Mouse (Mus musculus) embryonic facial prominence, embryonic 12.5 days (tissue): ENCODE measurements around the gene Aqp1. TPM values are rescaled to one million over a fixed set of nuclear protein-coding genes. Genes with fewer than 3 reads are reported as not detected.

Experiments
- ATAC-seq: fragments of 200-750 bp; cut with Nextera tagmentation; 2 replicates; pipeline ENCODE4 v1.8.0; 2017; ENCODE audit not compliant: insufficient number of reproducible peaks, insufficient read depth, low FRiP score, low TSS enrichment
- H3K27ac ChIP-seq: fragments of 300-500 bp; sonication (generic); 2 replicates; pipeline ENCODE4 v1.5.1; 2016; ENCODE audit warnings: mild to moderate bottlenecking
- H3K27me3 ChIP-seq: fragments of 300-500 bp; sonication (generic); 2 replicates; pipeline ENCODE4 v1.6.1; 2016; ENCODE audit warnings: mild to moderate bottlenecking, moderate library complexity
- H3K36me3 ChIP-seq: fragments of 300-500 bp; sonication (generic); 2 replicates; pipeline ENCODE4 v1.6.1; 2016; ENCODE audit warnings: mild to moderate bottlenecking
- H3K4me1 ChIP-seq: fragments of 300-500 bp; sonication (generic); 2 replicates; pipeline ENCODE4 v1.6.1; 2016
- H3K4me2 ChIP-seq: fragments of 300-500 bp; sonication (generic); replicated peaks from 2 replicates; pipeline ENCODE4 v1.6.1; 2016; ENCODE audit warnings: mild to moderate bottlenecking, moderate library complexity
- H3K4me3 ChIP-seq: fragments of 300-500 bp; sonication (generic); 2 replicates; pipeline ENCODE4 v1.5.1; 2016; ENCODE audit warnings: mild to moderate bottlenecking
- H3K9ac ChIP-seq: fragments of 300-500 bp; sonication (generic); 2 replicates; pipeline ENCODE4 v1.6.1; 2016; ENCODE audit warnings: mild to moderate bottlenecking, moderate library complexity
- H3K9me3 ChIP-seq: fragments of 300-500 bp; sonication (generic); 2 replicates; pipeline ENCODE4 v1.6.1; 2016; ENCODE audit warnings: mild to moderate bottlenecking, moderate library complexity
- WGBS: fragments of 180-500 bp; shearing (Covaris S2); methylation state at CpG from one replicate; pipeline ENCODE4 v1.1.7; 2016; 5-methylcytosine and 5-hydroxymethylcytosine counted together
- polyA plus RNA-seq: library from polyadenylated mRNA; unstranded; fragments of >200 nt; fragmentation: Nextera tagmentation; extraction: Ambion mirVana; gene quantifications from 2 replicates; pipeline ENCODE4 v1.2.1, GENCODE M21; 2016

Aqp1 gene
- polyA plus RNA-seq, 1 experiment from 2014 or later: 11.1 TPM

GRCm38 (mm10) chr6:55332773-55333109 lies 3.5 kb upstream of the Aqp1 start:
- Histone ChIP-seq H3K9ac (no peak overlapping the region), H3K36me3 (no peaks in the 10 kb centered on the region), H3K4me2 (no peak overlapping the region), H3K4me1 (peaks cover 47% of the 10 kb centered on the region), H3K9me3 (no peaks in the 10 kb centered on the region), H3K4me3 (no peak overlapping the region), H3K27me3 (no peaks in the 10 kb centered on the region), H3K27ac (no peak overlapping the region)
- WGBS: 82% methylated on average over 6 of the region's 6 CpGs
- ATAC-seq: no peak

GRCm38 (mm10) chr6:55337242-55337641 lies 1.0 kb downstream of the Aqp1 start:
- no peak for ATAC-seq
- H3K4me3 ChIP-seq: no peak overlapping the region
- H3K4me1 ChIP-seq: peaks cover 36% of the 10 kb centered on the region
- H3K36me3 ChIP-seq: no peaks in the 10 kb centered on the region
- WGBS: 77% methylated on average over 5 of the region's 5 CpGs
- H3K9me3 ChIP-seq: no peaks in the 10 kb centered on the region
- peak overlapping the region; percentile 19; the same call in 1 of the 2 replicates for H3K4me2 ChIP-seq
- H3K27me3 ChIP-seq: no peaks in the 10 kb centered on the region
- H3K27ac ChIP-seq: no peak overlapping the region
- H3K9ac ChIP-seq: no peak overlapping the region

- Histone ChIP-seq H3K9ac (no peak overlapping the region), H3K4me1 (peaks cover 32% of the 10 kb centered on the region), H3K27me3 (no peaks in the 10 kb centered on the region), H3K4me3 (no peak overlapping the region), H3K27ac (no peak overlapping the region), H3K36me3 (no peaks in the 10 kb centered on the region), H3K9me3 (no peaks in the 10 kb centered on the region), H3K4me2 (0 out of 2 replicates have a peak overlapping the region, but pooled peaks have one; percentile 19)
- no peak for ATAC-seq
- 46% methylated on average over 6 of the region's 6 CpGs for WGBS
These were observed 1.8 kb downstream of the Aqp1 start for GRCm38 (mm10) chr6:55338077-55338476.

GRCm38 (mm10) chr6:55338934-55339825 lies 2.9 kb downstream of the Aqp1 start:
- H3K4me2 ChIP-seq: no peak overlapping the region
- 77% methylated on average over 9 of the region's 9 CpGs for WGBS
- H3K4me3 ChIP-seq: no peak overlapping the region
- no peak overlapping the region for H3K9ac ChIP-seq
- no peak for ATAC-seq
- H3K27ac ChIP-seq: no peak overlapping the region
- H3K27me3 ChIP-seq: no peaks in the 10 kb centered on the region
- peaks cover 31% of the 10 kb centered on the region for H3K4me1 ChIP-seq
- no peaks in the 10 kb centered on the region for H3K36me3 ChIP-seq
- H3K9me3 ChIP-seq: no peaks in the 10 kb centered on the region

- H3K27ac ChIP-seq: no peak overlapping the region
- no peak for ATAC-seq
- H3K4me3 ChIP-seq: no peak overlapping the region
- no peaks in the 10 kb centered on the region for H3K9me3 ChIP-seq
- 35% methylated on average over 5 of the region's 5 CpGs for WGBS
- H3K36me3 ChIP-seq: no peaks in the 10 kb centered on the region
- no peak overlapping the region for H3K4me2 ChIP-seq
- no peaks in the 10 kb centered on the region for H3K27me3 ChIP-seq
- no peak overlapping the region for H3K9ac ChIP-seq
- H3K4me1 ChIP-seq: peaks cover 15% of the 10 kb centered on the region; the same call in 1 of the 2 replicates
These were observed 5.5 kb downstream of the Aqp1 start for GRCm38 (mm10) chr6:55341688-55342087.

GRCm38 (mm10) chr6:55342328-55342727 lies 6.1 kb downstream of the Aqp1 start:
- Histone ChIP-seq H3K9ac (no peak overlapping the region), H3K4me2 (no peak overlapping the region), H3K4me3 (no peak overlapping the region), H3K27me3 (no peaks in the 10 kb centered on the region), H3K27ac (no peak overlapping the region), H3K9me3 (no peaks in the 10 kb centered on the region), H3K4me1 (peaks cover 14% of the 10 kb centered on the region; the same call in 1 of the 2 replicates), H3K36me3 (no peaks in the 10 kb centered on the region)
- no peak for ATAC-seq
- WGBS: 70% methylated on average over 9 of the region's 9 CpGs

- Histone ChIP-seq H3K36me3 (no peaks in the 10 kb centered on the region), H3K9ac (no peak overlapping the region), H3K4me2 (no peak overlapping the region), H3K9me3 (no peaks in the 10 kb centered on the region), H3K4me1 (peaks cover 8% of the 10 kb centered on the region; the same call in 1 of the 2 replicates), H3K27ac (no peak overlapping the region), H3K27me3 (no peaks in the 10 kb centered on the region), H3K4me3 (no peak overlapping the region)
- 87% methylated on average over 10 of the region's 10 CpGs for WGBS
- ATAC-seq: no peak
These were observed 7.2 kb downstream of the Aqp1 start for GRCm38 (mm10) chr6:55343446-55343845.

GRCm38 (mm10) chr6:55344291-55345016 lies 8.2 kb downstream of the Aqp1 start:
- H3K4me2 ChIP-seq: no peak overlapping the region
- no peak for ATAC-seq
- no peaks in the 10 kb centered on the region for H3K36me3 ChIP-seq
- no peak overlapping the region for H3K9ac ChIP-seq
- no peaks in the 10 kb centered on the region for H3K27me3 ChIP-seq
- H3K4me3 ChIP-seq: no peak overlapping the region
- H3K27ac ChIP-seq: no peak overlapping the region
- 82% methylated on average over 9 of the region's 9 CpGs for WGBS
- H3K4me1 ChIP-seq: peaks cover 7% of the 10 kb centered on the region; the same call in 1 of the 2 replicates
- no peaks in the 10 kb centered on the region for H3K9me3 ChIP-seq

GRCm38 (mm10) chr6:55345264-55345663 lies 9.0 kb downstream of the Aqp1 start:
- Histone ChIP-seq H3K4me2 (no peak overlapping the region), H3K36me3 (no peaks in the 10 kb centered on the region), H3K4me3 (no peak overlapping the region), H3K9ac (no peak overlapping the region), H3K27me3 (no peaks in the 10 kb centered on the region), H3K4me1 (peaks cover 7% of the 10 kb centered on the region; the same call in 1 of the 2 replicates), H3K27ac (no peak overlapping the region), H3K9me3 (peaks cover 5% of the 10 kb centered on the region; the same call in 1 of the 2 replicates)
- no peak for ATAC-seq
- 84% methylated on average over 10 of the region's 10 CpGs for WGBS

- ATAC-seq: no peak
- Histone ChIP-seq H3K9ac (no peak overlapping the region), H3K27me3 (no peaks in the 10 kb centered on the region), H3K36me3 (no peaks in the 10 kb centered on the region), H3K4me2 (no peak overlapping the region), H3K27ac (no peak overlapping the region), H3K9me3 (peaks cover 5% of the 10 kb centered on the region; the same call in 1 of the 2 replicates), H3K4me3 (no peak overlapping the region), H3K4me1 (peaks cover 7% of the 10 kb centered on the region; the same call in 1 of the 2 replicates)
- 86% methylated on average over 7 of the region's 7 CpGs for WGBS
These were observed 10.3 kb downstream of the Aqp1 start for GRCm38 (mm10) chr6:55346491-55346890.

GRCm38 (mm10) chr6:55347711-55348571 lies 11.7 kb downstream of the Aqp1 start:
- Histone ChIP-seq H3K36me3 (no peaks in the 10 kb centered on the region), H3K4me2 (no peak overlapping the region), H3K9ac (no peak overlapping the region), H3K9me3 (peaks cover 5% of the 10 kb centered on the region; the same call in 1 of the 2 replicates), H3K4me3 (no peak overlapping the region), H3K4me1 (no peaks in the 10 kb centered on the region), H3K27me3 (no peaks in the 10 kb centered on the region), H3K27ac (no peak overlapping the region)
- WGBS: 83% methylated on average over 5 of the region's 5 CpGs
- no peak for ATAC-seq
